8 mouse cellular contexts compared by ENCODE assay signal in the genomic region with DNA sequence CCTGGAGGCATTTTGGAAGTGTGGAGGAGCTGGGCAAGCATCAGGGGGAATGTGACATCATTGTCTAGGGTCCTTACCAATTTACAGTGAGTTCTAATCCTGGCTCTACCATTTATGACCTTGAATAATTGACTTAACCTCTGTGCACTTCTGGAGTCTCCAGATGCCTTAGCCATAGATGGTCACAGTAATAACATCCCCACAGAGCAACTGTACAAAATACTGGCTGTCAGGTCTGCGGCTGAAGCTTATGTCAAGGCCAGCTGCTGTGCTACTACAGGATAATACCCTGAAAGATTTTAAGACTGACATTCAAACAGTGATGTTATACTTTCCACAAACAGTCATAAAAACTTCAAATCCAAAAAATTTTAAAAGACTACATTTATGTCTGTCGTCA. TPM values are rescaled to one million over a fixed set of nuclear protein-coding genes. Genes with fewer than 3 reads are reported as not detected.
DNase-seq lines count a peak whose midpoint lies in the region; ATAC-seq and TF ChIP-seq lines count a peak whose summit lies in the region.

No protein-coding gene starts in this region.

- intact Hi-C loops in heart, postnatal 14 days (cut with DNase I), result no loop called here
- intact Hi-C loops in left cerebral cortex, postnatal 14 days (cut with DNase I), result no loop called here

- H3K79me2 ChIP-seq in myocyte (ENCODE audit: control insufficient read depth, insufficient read depth), result no peaks in the 10 kb centered on the region

- H3K4me2 ChIP-seq in heart, embryonic 11.5 days, result no peak overlapping the region
- no peak overlapping the region for H3K4me2 ChIP-seq in lung, embryonic 15.5 days
- H3K4me2 ChIP-seq in forebrain, postnatal 0 days (ENCODE audit: low read depth), result no peak overlapping the region
- peak overlapping the region; percentile 48 for H3K4me2 ChIP-seq in myocyte (ENCODE audit: low read depth)

- no peak for ATAC-seq in heart, embryonic 11.5 days (replicated peaks; ENCODE audit: insufficient number of reproducible peaks, low FRiP score, low TSS enrichment)
- ATAC-seq in lung, embryonic 15.5 days (ENCODE audit: borderline replicate concordance, extremely low read depth, low FRiP score, low TSS enrichment), result peak; percentile 11; the same call in 1 of the 2 replicates
- no peak for ATAC-seq in forebrain, postnatal 0 days

- no peaks in the 10 kb centered on the region for H3K36me3 ChIP-seq in heart, embryonic 11.5 days (ENCODE audit: control insufficient read depth, insufficient read depth, low read length)
- no peaks in the 10 kb centered on the region for H3K36me3 ChIP-seq in lung, embryonic 15.5 days
- no peaks in the 10 kb centered on the region for H3K36me3 ChIP-seq in forebrain, postnatal 0 days (ENCODE audit: insufficient read depth)
- no peaks in the 10 kb centered on the region for H3K36me3 ChIP-seq in myocyte (ENCODE audit: control insufficient read depth, insufficient read depth)

- WGBS in heart, embryonic 11.5 days (ENCODE audit: insufficient replicate concordance), result 68% methylated on average over 2 of the region's 2 CpGs
- WGBS in lung, embryonic 15.5 days, result 61% methylated on average over 2 of the region's 2 CpGs
- WGBS in forebrain, postnatal 0 days, result 72% methylated on average over 2 of the region's 2 CpGs

- H3K9ac ChIP-seq in heart, embryonic 11.5 days (ENCODE audit: low read depth, low read length), result no peak overlapping the region
- H3K9ac ChIP-seq in lung, embryonic 15.5 days, result no peak overlapping the region
- no peak overlapping the region for H3K9ac ChIP-seq in forebrain, postnatal 0 days

- no peaks in the 10 kb centered on the region; the same call in 1 of the 2 replicates for H3K9me3 ChIP-seq in heart, embryonic 11.5 days (replicated peaks; ENCODE audit: control insufficient read depth, low read length)
- H3K9me3 ChIP-seq in lung, embryonic 15.5 days, result no peaks in the 10 kb centered on the region
- H3K9me3 ChIP-seq in forebrain, postnatal 0 days (ENCODE audit: low read length), result no peaks in the 10 kb centered on the region

- H3K27me3 ChIP-seq in heart, embryonic 11.5 days (ENCODE audit: control insufficient read depth, insufficient read depth, low read length), result no peaks in the 10 kb centered on the region
- H3K27me3 ChIP-seq in lung, embryonic 15.5 days, result no peaks in the 10 kb centered on the region
- H3K27me3 ChIP-seq in forebrain, postnatal 0 days (ENCODE audit: insufficient read depth, low read length), result no peaks in the 10 kb centered on the region
- no peaks in the 10 kb centered on the region for H3K27me3 ChIP-seq in myocyte (ENCODE audit: control insufficient read depth, insufficient read depth, insufficient read length)

- peak overlapping the region; percentile 57 for H3K27ac ChIP-seq in heart, embryonic 11.5 days (ENCODE audit: low read depth, low read length)
- peak overlapping the region; percentile 84 for H3K27ac ChIP-seq in lung, embryonic 15.5 days
- H3K27ac ChIP-seq in forebrain, postnatal 0 days (ENCODE audit: low read depth, low read length), result peak overlapping the region; percentile 9; the same call in 1 of the 2 replicates

- peaks cover 19% of the 10 kb centered on the region for H3K4me1 ChIP-seq in heart, embryonic 11.5 days (ENCODE audit: control insufficient read depth, insufficient read depth, low read length)
- H3K4me1 ChIP-seq in lung, embryonic 15.5 days, result peaks cover 43% of the 10 kb centered on the region
- H3K4me1 ChIP-seq in forebrain, postnatal 0 days (ENCODE audit: insufficient read depth), result peaks cover 4% of the 10 kb centered on the region; the same call in 1 of the 2 replicates

- no peak for TF ChIP-seq CTCF in forebrain, postnatal 0 days (IDR thresholded peaks at IDR 0.05; ENCODE audit: low read depth)

- no peak for TF ChIP-seq POLR2A in myocyte (IDR thresholded peaks at IDR 0.05; ENCODE audit: insufficient read length, low read depth)

- no peak for DNase-seq in heart, postnatal 14 days
- DNase-seq in lung, postnatal 4 days, result no peak
- no peak for DNase-seq in forebrain, postnatal 0 days
- DNase-seq in left cerebral cortex, postnatal 14 days (ENCODE audit: low spot score in 2 of 2), result no peak
- DNase-seq in right cerebral cortex, postnatal 14 days, result no peak

- H3K4me3 ChIP-seq in heart, embryonic 11.5 days (ENCODE audit: low read depth, low read length), result no peak overlapping the region
- no peak overlapping the region for H3K4me3 ChIP-seq in lung, embryonic 15.5 days
- H3K4me3 ChIP-seq in forebrain, postnatal 0 days (ENCODE audit: low read depth, low read length), result no peak overlapping the region
- no peak overlapping the region for H3K4me3 ChIP-seq in myocyte

- H3ac ChIP-seq in myocyte (ENCODE audit: control insufficient read depth, insufficient read length), result no peak overlapping the region

TF ChIP-seq in myocyte, 11 proteins besides CTCF, POLR2A, EP300 and RAD21:
- TF ChIP-seq E2F4 (IDR thresholded peaks at IDR 0.05; ENCODE audit: insufficient read depth) (no peak), SRF (IDR thresholded peaks at IDR 0.05; ENCODE audit: control insufficient read depth, insufficient read length, low read depth) (peak; percentile 67), MYOG (IDR thresholded peaks at IDR 0.05; ENCODE audit: control insufficient read depth in 1 of 3, insufficient read depth in 1 of 3, insufficient read length in 2 of 3, low read depth in 2 of 3) (peak in 1 of 3 experiments; percentile 26), POLR2AphosphoS2 (IDR thresholded peaks at IDR 0.05; ENCODE audit: insufficient read length, low read depth) (no peak), USF1 (IDR thresholded peaks at IDR 0.05; ENCODE audit: low read depth) (no peak), MYOD1 (IDR thresholded peaks at IDR 0.05; ENCODE audit: control insufficient read depth in 1 of 3, insufficient read length in 2 of 3, low read depth in 2 of 3) (peak in 2 of 3 experiments; percentile 47 to 57)

RNA-seq across cellular contexts. Expression of gene Tlr1, which starts 54.8 kb away (rescaled TPM):
- 0.40 TPM in 1 of 2 replicates, not detected in the other for polyA plus RNA-seq in heart, embryonic 11.5 days (2014; fragmentation: Nextera tagmentation; extraction: Ambion mirVana)
- total RNA-seq in heart, postnatal 14 days (2021), result under 1 TPM; 0.34 to 0.43 TPM
- polyA plus RNA-seq in lung, embryonic 15.5 days (2015; fragmentation: Nextera tagmentation; extraction: Ambion mirVana), result 0.36 and 0.46 TPM in 2 replicates
- total RNA-seq in forebrain, postnatal 0 days (2014; rRNA removed), result 0.38 and 0.77 TPM in 2 replicates
- 0.39 and 0.47 TPM in 2 replicates for polyA plus RNA-seq in forebrain, postnatal 0 days (2015; fragmentation: Nextera tagmentation; extraction: Ambion mirVana)
- polyA plus RNA-seq in myocyte (2012; fragmentation: generic; extraction: Trizol), result 0.02 TPM
- total RNA-seq in left cerebral cortex, postnatal 14 days (2021), result under 1 TPM in 1 of 2 experiments, not detected in 1; 0.15 TPM

Comparison
In these comparisons a context has a peak if more than half of its experiments do, and no peak if none do; other contexts are left out.
1. H3K27ac ChIP-seq: peak in every context shown above with its lines; median percentile 84 in lung, embryonic 15.5 days; 57 in heart, embryonic 11.5 days; 9 in forebrain, postnatal 0 days.